In genomic region chr10:110795206-110795796, GRCm38 (mm10) we compare ENCODE assay signal across 8 mouse cellular contexts. TPM values are rescaled to one million over a fixed set of nuclear protein-coding genes. Genes with fewer than 3 reads are reported as not detected.
DNase-seq lines count a peak whose midpoint lies in the region; ATAC-seq and TF ChIP-seq lines count a peak whose summit lies in the region.

No protein-coding gene starts in this region.

- TF ChIP-seq EP300 in stomach, postnatal 0 days (optimal IDR thresholded peaks at IDR 0.05) = no peak
- TF ChIP-seq EP300 in liver, postnatal 0 days (IDR thresholded peaks at IDR 0.05; ENCODE audit: low read depth) = no peak

- H3K4me3 ChIP-seq in heart, embryonic 13.5 days = no peak overlapping the region
- H3K4me3 ChIP-seq in midbrain, embryonic 11.5 days (ENCODE audit: low read depth, low read length) = no peak overlapping the region
- no peak overlapping the region for H3K4me3 ChIP-seq in midbrain, embryonic 13.5 days (replicated peaks)
- H3K4me3 ChIP-seq in intestine, postnatal 0 days (ENCODE audit: low read depth, low read length) = no peak overlapping the region
- H3K4me3 ChIP-seq in stomach, postnatal 0 days (ENCODE audit: low read depth, low read length) = no peak overlapping the region
- H3K4me3 ChIP-seq in liver, postnatal 0 days (ENCODE audit: low read depth, low read length) = no peak overlapping the region

- peak; percentile 41 for TF ChIP-seq CTCF in intestine, postnatal 0 days (IDR thresholded peaks at IDR 0.05; ENCODE audit: low read depth)
- peak; percentile 46 for TF ChIP-seq CTCF in stomach, postnatal 0 days (IDR thresholded peaks at IDR 0.05; ENCODE audit: low read depth)
- no peak for TF ChIP-seq CTCF in liver, postnatal 0 days (IDR thresholded peaks at IDR 0.05; ENCODE audit: low read depth)

- H3K27ac ChIP-seq in heart, embryonic 13.5 days (replicated peaks) = peak overlapping the region; percentile 70
- no peak overlapping the region for H3K27ac ChIP-seq in midbrain, embryonic 11.5 days (ENCODE audit: low read depth, low read length)
- no peak overlapping the region for H3K27ac ChIP-seq in midbrain, embryonic 13.5 days
- H3K27ac ChIP-seq in intestine, postnatal 0 days (ENCODE audit: low read depth, low read length) = no peak overlapping the region
- H3K27ac ChIP-seq in stomach, postnatal 0 days (replicated peaks) = no peak overlapping the region
- no peak overlapping the region for H3K27ac ChIP-seq in liver, postnatal 0 days (ENCODE audit: low read depth)

- H3K9ac ChIP-seq in heart, embryonic 13.5 days = no peak overlapping the region
- H3K9ac ChIP-seq in midbrain, embryonic 11.5 days (ENCODE audit: low read length) = no peak overlapping the region
- H3K9ac ChIP-seq in midbrain, embryonic 13.5 days (replicated peaks) = no peak overlapping the region
- no peak overlapping the region for H3K9ac ChIP-seq in intestine, postnatal 0 days (ENCODE audit: low read depth, low read length)
- H3K9ac ChIP-seq in stomach, postnatal 0 days (ENCODE audit: low read length) = no peak overlapping the region
- no peak overlapping the region for H3K9ac ChIP-seq in liver, postnatal 0 days (replicated peaks)

- WGBS in heart, embryonic 13.5 days = 50% methylated on average over 9 of the region's 9 CpGs
- WGBS in midbrain, embryonic 11.5 days = 87% methylated on average over 9 of the region's 9 CpGs
- WGBS in midbrain, embryonic 13.5 days = 83% methylated on average over 9 of the region's 9 CpGs
- WGBS in intestine, postnatal 0 days = 45% methylated on average over 9 of the region's 9 CpGs
- WGBS in stomach, postnatal 0 days = 52% methylated on average over 9 of the region's 9 CpGs
- WGBS in liver, postnatal 0 days (ENCODE audit: insufficient replicate concordance) = 54% methylated on average over 9 of the region's 9 CpGs

- peak overlapping the region; percentile 54 for H3K4me2 ChIP-seq in heart, embryonic 13.5 days
- H3K4me2 ChIP-seq in midbrain, embryonic 11.5 days = no peak overlapping the region
- H3K4me2 ChIP-seq in midbrain, embryonic 13.5 days (replicated peaks) = no peak overlapping the region
- H3K4me2 ChIP-seq in intestine, postnatal 0 days (replicated peaks; ENCODE audit: low read depth) = 0 out of 2 replicates have a peak overlapping the region, but pooled peaks have one; percentile 6
- H3K4me2 ChIP-seq in stomach, postnatal 0 days (replicated peaks; ENCODE audit: low read depth) = peak overlapping the region; percentile 35; the same call in 1 of the 2 replicates
- H3K4me2 ChIP-seq in liver, postnatal 0 days (ENCODE audit: low read depth, low read length) = no peak overlapping the region

- H3K36me3 ChIP-seq in heart, embryonic 13.5 days = no peaks in the 10 kb centered on the region
- H3K36me3 ChIP-seq in midbrain, embryonic 11.5 days (ENCODE audit: control insufficient read depth, insufficient read depth, low read length) = no peaks in the 10 kb centered on the region
- H3K36me3 ChIP-seq in midbrain, embryonic 13.5 days = no peaks in the 10 kb centered on the region
- H3K36me3 ChIP-seq in intestine, postnatal 0 days (ENCODE audit: control insufficient read depth, insufficient read depth) = no peaks in the 10 kb centered on the region
- no peaks in the 10 kb centered on the region for H3K36me3 ChIP-seq in stomach, postnatal 0 days (ENCODE audit: control insufficient read depth, insufficient read depth, low read length)
- no peaks in the 10 kb centered on the region for H3K36me3 ChIP-seq in liver, postnatal 0 days (replicated peaks; ENCODE audit: insufficient read depth, low read length)

- no peak for DNase-seq in heart, adult 9 months (ENCODE audit: low spot score in 2 of 2)
- DNase-seq in midbrain, embryonic 11.5 days (ENCODE audit: low spot score, missing footprints) = peak; percentile 68
- DNase-seq in stomach, postnatal 0 days (ENCODE audit: low spot score) = no peak
- no peak for DNase-seq in thymus, postnatal 4 days
- DNase-seq in liver, postnatal 0 days = no peak

- H3K9me3 ChIP-seq in heart, embryonic 13.5 days = no peaks in the 10 kb centered on the region
- no peaks in the 10 kb centered on the region for H3K9me3 ChIP-seq in midbrain, embryonic 11.5 days (ENCODE audit: control insufficient read depth, low read length)
- H3K9me3 ChIP-seq in midbrain, embryonic 13.5 days = no peaks in the 10 kb centered on the region
- no peaks in the 10 kb centered on the region for H3K9me3 ChIP-seq in intestine, postnatal 0 days (ENCODE audit: control insufficient read depth)
- no peaks in the 10 kb centered on the region for H3K9me3 ChIP-seq in stomach, postnatal 0 days (ENCODE audit: control insufficient read depth, low read length)
- H3K9me3 ChIP-seq in liver, postnatal 0 days (ENCODE audit: low read length) = no peaks in the 10 kb centered on the region

- no peaks in the 10 kb centered on the region for H3K27me3 ChIP-seq in heart, embryonic 13.5 days (replicated peaks)
- H3K27me3 ChIP-seq in midbrain, embryonic 11.5 days (ENCODE audit: control insufficient read depth, insufficient read depth, low read length) = no peaks in the 10 kb centered on the region
- H3K27me3 ChIP-seq in midbrain, embryonic 13.5 days = no peaks in the 10 kb centered on the region
- no peaks in the 10 kb centered on the region for H3K27me3 ChIP-seq in intestine, postnatal 0 days (replicated peaks; ENCODE audit: control insufficient read depth, insufficient read depth, low read length)
- H3K27me3 ChIP-seq in stomach, postnatal 0 days (ENCODE audit: control insufficient read depth, insufficient read depth, low read length) = no peaks in the 10 kb centered on the region
- H3K27me3 ChIP-seq in liver, postnatal 0 days (ENCODE audit: insufficient read depth, low read length) = no peaks in the 10 kb centered on the region

- ATAC-seq in heart, embryonic 13.5 days (ENCODE audit: extremely low read depth, insufficient number of reproducible peaks, low FRiP score, low TSS enrichment) = no peak
- ATAC-seq in midbrain, embryonic 11.5 days (ENCODE audit: low FRiP score) = no peak
- no peak for ATAC-seq in midbrain, embryonic 13.5 days
- ATAC-seq in intestine, postnatal 0 days = no peak
- ATAC-seq in stomach, postnatal 0 days (ENCODE audit: low FRiP score, low TSS enrichment) = no peak
- ATAC-seq in liver, postnatal 0 days = no peak

- peaks cover 16% of the 10 kb centered on the region for H3K4me1 ChIP-seq in heart, embryonic 13.5 days
- no peaks in the 10 kb centered on the region for H3K4me1 ChIP-seq in midbrain, embryonic 11.5 days (ENCODE audit: control insufficient read depth, insufficient read depth, low read length)
- H3K4me1 ChIP-seq in midbrain, embryonic 13.5 days (replicated peaks) = peaks cover 6% of the 10 kb centered on the region
- no peaks in the 10 kb centered on the region for H3K4me1 ChIP-seq in intestine, postnatal 0 days (replicated peaks; ENCODE audit: control insufficient read depth, insufficient read depth, low read length)
- H3K4me1 ChIP-seq in stomach, postnatal 0 days (replicated peaks; ENCODE audit: control insufficient read depth, insufficient read depth) = no peaks in the 10 kb centered on the region
- no peaks in the 10 kb centered on the region for H3K4me1 ChIP-seq in liver, postnatal 0 days (ENCODE audit: insufficient read depth)

RNA-seq across cellular contexts. Expression of gene E2f7, which starts 50.1 kb away (rescaled TPM):
- polyA plus RNA-seq in heart, embryonic 13.5 days (2015; fragmentation: Nextera tagmentation; extraction: Ambion mirVana) = 14.5 and 15.8 TPM in 2 replicates
- polyA plus RNA-seq in midbrain, embryonic 11.5 days (2014; fragmentation: Nextera tagmentation; extraction: Ambion mirVana) = 31.3 and 35.9 TPM in 2 replicates
- 14.0 and 14.8 TPM in 2 replicates for polyA plus RNA-seq in midbrain, embryonic 13.5 days (2015; fragmentation: Nextera tagmentation; extraction: Ambion mirVana)
- 4.2 and 6.7 TPM in 2 replicates for polyA plus RNA-seq in intestine, postnatal 0 days (2015; fragmentation: Nextera tagmentation; extraction: Ambion mirVana)
- 3.3 and 5.4 TPM in 2 replicates for polyA plus RNA-seq in stomach, postnatal 0 days (2015; fragmentation: Nextera tagmentation; extraction: Ambion mirVana)
- polyA plus RNA-seq in liver, postnatal 0 days (2015; fragmentation: Nextera tagmentation; extraction: Ambion mirVana) = 5.0 and 7.1 TPM in 2 replicates

Comparison
In these comparisons a context has a peak if more than half of its experiments do, and no peak if none do; other contexts are left out.
1. H3K4me2 ChIP-seq: peak in heart, embryonic 13.5 days (single experiment), intestine, postnatal 0 days (single experiment) and stomach, postnatal 0 days (single experiment); none in midbrain, embryonic 11.5 days (single experiment), midbrain, embryonic 13.5 days (single experiment) and liver, postnatal 0 days (single experiment).